Mouse (Mus musculus) forebrain, postnatal 0 days (tissue): ENCODE results near the gene Mex3b. TPM values are rescaled to one million over a fixed set of nuclear protein-coding genes. Genes with fewer than 3 reads are reported as not detected.

Source experiments
- ATAC-seq: fragments of 200-750 bp; cut with Nextera tagmentation; 2 replicates; pipeline ENCODE4 v1.8.0; 2017; ENCODE audit warnings: mild to moderate bottlenecking, moderate library complexity
- DNase-seq: peaks from one replicate; pipeline ENCODE4 v3.0.0-alpha.2; 2015
- H3K27ac ChIP-seq: fragments of 300-500 bp; sonication (generic); 2 replicates; pipeline ENCODE4 v1.5.1; 2014; ENCODE audit warnings: low read depth, mild to moderate bottlenecking, antibody characterized with exemption, low read length, moderate library complexity, mixed read lengths
- H3K27me3 ChIP-seq: fragments of 300-500 bp; sonication (generic); 2 replicates; pipeline ENCODE4 v1.6.1; 2014; ENCODE audit warnings: mild to moderate bottlenecking, low read length, mixed read lengths; ENCODE audit not compliant: insufficient read depth
- H3K36me3 ChIP-seq: fragments of 300-500 bp; sonication (generic); 2 replicates; pipeline ENCODE4 v1.6.1; 2014; ENCODE audit warnings: mild to moderate bottlenecking, moderate library complexity; ENCODE audit not compliant: insufficient read depth
- H3K4me1 ChIP-seq: fragments of 300-500 bp; sonication (generic); 2 replicates; pipeline ENCODE4 v1.6.1; 2014; ENCODE audit warnings: antibody characterized with exemption; ENCODE audit not compliant: insufficient read depth
- H3K4me2 ChIP-seq: fragments of 300-500 bp; sonication (generic); 2 replicates; pipeline ENCODE4 v1.6.1; 2014; ENCODE audit warnings: low read depth, mild to moderate bottlenecking, moderate library complexity
- H3K4me3 ChIP-seq: fragments of 300-500 bp; sonication (generic); 2 replicates; pipeline ENCODE4 v1.5.1; 2014; ENCODE audit warnings: low read depth, low read length, mixed read lengths
- H3K9ac ChIP-seq: fragments of 300-500 bp; sonication (generic); 2 replicates; pipeline ENCODE4 v1.6.1; 2014; ENCODE audit warnings: mild to moderate bottlenecking
- H3K9me3 ChIP-seq: fragments of 300-500 bp; sonication (generic); 2 replicates; pipeline ENCODE4 v1.6.1; 2016; ENCODE audit warnings: low read length
- CTCF ChIP-seq: sonication (generic); IDR thresholded peaks from 2 replicates; pipeline ENCODE4 v1.5.1; 2016; ENCODE audit warnings: antibody characterized with exemption, control low read depth, low read depth
- WGBS: fragments of 180-500 bp; shearing (Covaris S2); extraction: QIAGEN DNeasy Blood & Tissue Kit; methylation state at CpG from one replicate; pipeline ENCODE4 v1.1.7; 2014; 5-methylcytosine and 5-hydroxymethylcytosine counted together
- polyA plus RNA-seq: library from polyadenylated mRNA; unstranded; fragments of >200 nt; fragmentation: Nextera tagmentation; extraction: Ambion mirVana; gene quantifications from 2 replicates; pipeline ENCODE4 v1.2.1, GENCODE M21; 2015
- total RNA-seq: library from RNA; depleted of rRNA; stranded (reverse); fragments of >200 nt; gene quantifications from 2 replicates; pipeline ENCODE4 v1.2.3, GENCODE M21; 2014

Gene Mex3b
- total and polyA plus RNA-seq, 2 experiments from 2014 or later = 22.8 to 141 TPM

GRCm38 (mm10) chr7:82858611-82859010 lies 8.5 kb upstream of the Mex3b start:
- Histone ChIP-seq H3K4me1 (no peaks in the 10 kb centered on the region), H3K36me3 (no peaks in the 10 kb centered on the region), H3K27me3 (no peaks in the 10 kb centered on the region), H3K9ac (no peak overlapping the region), H3K9me3 (no peaks in the 10 kb centered on the region), H3K4me2 (no peak overlapping the region), H3K27ac (no peak overlapping the region), H3K4me3 (no peak overlapping the region)
- ATAC-seq = no peak
- DNase-seq = no peak
- no peak for TF ChIP-seq CTCF
- WGBS = 52% methylated on average over 4 of the region's 4 CpGs

- WGBS = 77% methylated on average over 2 of the region's 2 CpGs
- H3K9ac ChIP-seq = no peak overlapping the region
- no peak overlapping the region for H3K4me2 ChIP-seq
- H3K36me3 ChIP-seq = no peaks in the 10 kb centered on the region
- DNase-seq (no peak), ATAC-seq (no peak)
- TF ChIP-seq CTCF = no peak
- H3K4me1 ChIP-seq = no peaks in the 10 kb centered on the region
- no peak overlapping the region for H3K27ac ChIP-seq
- no peak overlapping the region for H3K4me3 ChIP-seq
- H3K27me3 ChIP-seq = no peaks in the 10 kb centered on the region
- no peaks in the 10 kb centered on the region for H3K9me3 ChIP-seq
Observed at GRCm38 (mm10) chr7:82860626-82861025, 6.5 kb upstream of the Mex3b start.

- ATAC-seq = no peak
- H3K4me1 ChIP-seq = no peaks in the 10 kb centered on the region
- no peak for TF ChIP-seq CTCF
- H3K27me3 ChIP-seq = no peaks in the 10 kb centered on the region
- no peak overlapping the region for H3K4me3 ChIP-seq
- no peak for DNase-seq
- no peak overlapping the region for H3K9ac ChIP-seq
- peak overlapping the region; percentile 100; the same call in 1 of the 2 replicates for H3K27ac ChIP-seq
- H3K36me3 ChIP-seq = no peaks in the 10 kb centered on the region
- whole genome bisulfite sequencing = 30% methylated on average over 6 of the region's 6 CpGs
- no peak overlapping the region for H3K4me2 ChIP-seq
- H3K9me3 ChIP-seq = no peaks in the 10 kb centered on the region
Observed at GRCm38 (mm10) chr7:82863341-82863740, 3.8 kb upstream of the Mex3b start.

DNA sequence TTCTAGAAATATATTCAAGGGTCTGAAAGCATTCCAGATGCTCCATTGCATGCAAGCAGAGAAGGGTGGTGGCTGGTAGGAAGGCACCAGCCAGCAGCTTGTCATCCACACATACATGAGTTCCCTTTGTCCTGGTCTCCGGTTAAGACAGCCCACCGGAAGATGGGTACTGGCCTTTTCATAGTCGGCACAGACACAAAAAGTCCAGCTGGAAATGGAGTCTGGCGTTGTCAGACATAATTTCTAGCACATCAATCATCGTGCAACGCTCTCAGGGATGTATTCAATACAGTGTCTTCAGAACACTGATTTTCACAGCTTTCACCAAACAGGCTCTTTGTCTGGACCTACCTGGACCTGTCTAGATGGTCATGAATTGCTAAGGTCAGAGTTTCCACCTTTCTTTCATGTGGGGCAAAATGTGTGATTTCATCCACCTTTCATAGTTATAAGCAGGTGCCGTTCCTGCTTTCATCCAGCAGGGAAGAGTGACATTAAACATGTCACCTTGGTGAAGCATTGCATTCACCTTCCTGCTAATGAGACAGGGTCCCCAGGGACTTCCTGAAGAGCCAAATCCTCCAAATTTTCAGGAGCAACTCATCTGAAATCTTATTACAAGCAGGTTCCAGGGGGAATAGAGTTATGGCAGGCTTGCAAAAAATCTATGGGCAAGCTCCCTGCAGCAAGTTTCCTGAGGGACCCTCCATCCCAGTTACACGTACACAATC lies 2.7 kb upstream of the Mex3b start:
- no peaks in the 10 kb centered on the region for H3K27me3 ChIP-seq
- peak overlapping the region; percentile 100 for H3K9ac ChIP-seq
- H3K4me3 ChIP-seq = peak overlapping the region; percentile 94
- no peaks in the 10 kb centered on the region for H3K9me3 ChIP-seq
- 15% methylated on average over 8 of the region's 8 CpGs for WGBS
- DNase-seq (peak; percentile 70), ATAC-seq (no peak)
- H3K4me1 ChIP-seq = no peaks in the 10 kb centered on the region
- peak overlapping the region; percentile 100 for H3K27ac ChIP-seq
- H3K4me2 ChIP-seq = peak overlapping the region; percentile 82
- peaks cover 7% of the 10 kb centered on the region for H3K36me3 ChIP-seq
- TF ChIP-seq CTCF = peak; percentile 49

DNA sequence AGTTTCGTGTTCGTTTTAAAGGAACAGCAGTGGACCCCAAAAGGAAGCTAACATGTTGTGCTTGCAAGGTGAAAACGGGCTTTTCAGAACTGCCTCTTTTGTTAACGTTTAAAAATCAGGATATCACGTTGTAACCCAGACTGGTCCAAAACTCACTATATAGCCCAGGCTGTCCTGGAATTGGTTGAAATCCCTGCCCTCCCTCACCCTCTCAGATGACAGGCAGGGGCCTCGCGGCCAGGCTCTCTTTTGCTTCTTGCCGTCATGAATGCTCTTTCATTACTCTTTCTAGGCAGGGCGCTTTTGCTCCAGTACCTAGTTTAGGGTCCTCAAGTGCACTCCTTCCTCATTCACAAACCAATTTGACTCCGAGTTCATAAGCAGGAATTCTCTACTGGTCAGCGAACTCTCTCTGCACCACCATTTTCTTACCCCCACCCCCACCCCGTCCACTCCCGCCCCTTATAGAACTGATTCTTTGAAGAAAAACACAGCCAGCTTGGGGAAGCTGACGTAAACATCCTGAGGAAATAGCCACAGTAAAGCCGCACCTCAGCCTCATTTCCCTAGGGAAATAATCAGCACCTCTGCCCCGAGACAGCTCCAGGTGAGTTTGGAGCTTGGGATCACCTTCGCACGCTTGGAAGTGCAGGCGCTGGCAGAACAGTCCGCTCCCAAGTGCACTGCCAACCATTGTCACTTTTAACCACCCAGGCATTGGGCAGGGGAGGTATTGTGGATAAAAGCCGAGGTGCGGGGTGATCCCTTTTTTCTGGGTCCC lies 2.0 kb upstream of the Mex3b start:
- H3K36me3 ChIP-seq = peaks cover 15% of the 10 kb centered on the region
- peak overlapping the region; percentile 82 for H3K4me2 ChIP-seq
- DNase-seq (peak; percentile 77), ATAC-seq (no peak)
- no peaks in the 10 kb centered on the region for H3K9me3 ChIP-seq
- no peaks in the 10 kb centered on the region for H3K27me3 ChIP-seq
- H3K4me1 ChIP-seq = no peaks in the 10 kb centered on the region
- H3K4me3 ChIP-seq = peak overlapping the region; percentile 94
- TF ChIP-seq CTCF = no peak
- peak overlapping the region; percentile 100 for H3K9ac ChIP-seq
- H3K27ac ChIP-seq = peak overlapping the region; percentile 100
- WGBS = 2% methylated on average over 22 of the region's 22 CpGs

- Histone ChIP-seq H3K9ac (peak overlapping the region; percentile 100), H3K4me1 (no peaks in the 10 kb centered on the region), H3K27ac (peak overlapping the region; percentile 100), H3K4me2 (peak overlapping the region; percentile 82), H3K27me3 (no peaks in the 10 kb centered on the region), H3K36me3 (peaks cover 18% of the 10 kb centered on the region), H3K9me3 (no peaks in the 10 kb centered on the region), H3K4me3 (peak overlapping the region; percentile 94)
- under 1% methylated on average over 66 of the region's 70 CpGs for WGBS
- DNase-seq (peak; percentile 99), ATAC-seq (peak; percentile 87)
- peak; percentile 81 for TF ChIP-seq CTCF
Observed at GRCm38 (mm10) chr7:82865834-82866485, 1.2 kb upstream of the Mex3b start.
